Mouse (Mus musculus): ENCODE results near the gene 1500009C09Rik. TPM values are rescaled to one million over a fixed set of nuclear protein-coding genes. Genes with fewer than 3 reads are reported as not detected.

Gene 1500009C09Rik
- polyA plus RNA-seq, 1 experiment from 2014 or later, result not detected

- H3K4me1 ChIP-seq, result peaks cover 43% of the 10 kb centered on the region
- peaks cover 100% of the 10 kb centered on the region for H3K27me3 ChIP-seq (ENCODE audit: insufficient read depth, poor library complexity, severe bottlenecking)
- H3K4me3 ChIP-seq, result peak overlapping the region; percentile 64
- under 1% methylated on average over 109 of the region's 112 CpGs for WGBS
- H3K36me3 ChIP-seq, result no peaks in the 10 kb centered on the region
- no peaks in the 10 kb centered on the region for H3K9me3 ChIP-seq
- H3K27ac ChIP-seq, result peak overlapping the region; percentile 68
- DNase-seq (ENCODE audit: low spot score), result no peak
Measured at GRCm38 (mm10) chr15:82211911-82212751, 40.1 kb upstream of the 1500009C09Rik start.

DNA sequence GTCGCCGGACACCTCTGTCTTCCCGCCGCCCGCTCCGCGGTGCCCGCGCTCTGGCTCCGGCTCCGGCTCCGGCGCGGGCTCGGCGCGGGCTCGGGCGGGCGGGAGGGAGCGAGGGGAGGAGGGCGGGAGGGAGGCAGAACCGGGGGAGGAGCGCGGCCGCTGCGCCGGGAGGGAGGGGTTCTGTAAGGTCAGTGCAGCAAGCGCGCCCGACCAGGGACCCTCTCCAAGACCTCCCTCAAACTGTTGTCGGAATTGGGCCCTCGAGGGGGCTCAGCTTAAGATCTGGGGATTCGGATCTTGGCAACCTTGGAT, 39.5 kb upstream of the 1500009C09Rik start, which contains the start of gene Shisa8:
Gene Shisa8 (minus strand): TSS at position 64 of the 312 bp plus-strand sequence.
- no peak for DNase-seq (ENCODE audit: low spot score)
- Histone ChIP-seq H3K4me1 (peaks cover 40% of the 10 kb centered on the region), H3K27ac (peak within 1 kb of the TSS; percentile 68), H3K27me3 (ENCODE audit: insufficient read depth, poor library complexity, severe bottlenecking) (peaks cover 98% of the 10 kb centered on the region), H3K9me3 (no peaks in the 10 kb centered on the region), H3K36me3 (no peaks in the 10 kb centered on the region), H3K4me3 (peak within 1 kb of the TSS; percentile 64)
- WGBS, result 0% methylated on average over 10 of the region's 34 CpGs

DNA sequence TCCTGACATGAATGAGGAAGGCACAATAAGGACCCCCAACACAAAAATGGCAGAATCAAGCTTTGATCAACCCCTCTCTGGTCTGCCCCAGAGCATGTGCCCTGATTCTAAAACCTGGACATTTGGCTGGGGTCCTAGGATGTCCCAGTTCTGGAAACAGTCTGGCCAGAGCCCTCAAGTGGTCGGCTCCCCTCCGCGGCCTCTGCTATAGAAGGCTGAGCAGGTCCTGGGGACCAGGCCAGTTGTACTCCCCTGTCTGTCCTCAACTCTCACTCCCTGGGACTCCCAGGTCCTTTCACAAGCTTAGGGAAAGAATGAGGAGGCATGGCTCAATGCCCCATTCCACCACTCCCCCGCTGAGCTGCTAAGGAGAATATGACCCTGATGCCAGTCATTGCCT, 39.0 kb upstream of the 1500009C09Rik start:
- Histone ChIP-seq H3K27ac (no peak overlapping the region), H3K4me1 (peaks cover 42% of the 10 kb centered on the region), H3K9me3 (no peaks in the 10 kb centered on the region), H3K36me3 (no peaks in the 10 kb centered on the region), H3K27me3 (ENCODE audit: insufficient read depth, poor library complexity, severe bottlenecking) (peaks cover 98% of the 10 kb centered on the region), H3K4me3 (no peak overlapping the region)
- no peak for DNase-seq (ENCODE audit: low spot score)
- 10% methylated on average over 4 of the region's 4 CpGs for WGBS

- Histone ChIP-seq H3K36me3 (no peaks in the 10 kb centered on the region), H3K27me3 (ENCODE audit: insufficient read depth, poor library complexity, severe bottlenecking) (peaks cover 92% of the 10 kb centered on the region), H3K9me3 (no peaks in the 10 kb centered on the region), H3K27ac (no peak overlapping the region), H3K4me3 (no peak overlapping the region), H3K4me1 (peaks cover 47% of the 10 kb centered on the region)
- 36% methylated on average over 11 of the region's 11 CpGs for WGBS
- DNase-seq (ENCODE audit: low spot score), result no peak
Measured at GRCm38 (mm10) chr15:82215332-82216046, 36.7 kb upstream of the 1500009C09Rik start.

- DNase-seq (ENCODE audit: low spot score), result no peak
- 44% methylated on average over 20 of the region's 20 CpGs for WGBS
Measured at GRCm38 (mm10) chr15:82216142-82216827, 35.9 kb upstream of the 1500009C09Rik start.

GRCm38 (mm10) chr15:82217039-82217438, 35.2 kb upstream of the 1500009C09Rik start:
- Histone ChIP-seq H3K4me1 (peaks cover 39% of the 10 kb centered on the region), H3K27ac (no peak overlapping the region), H3K36me3 (no peaks in the 10 kb centered on the region), H3K27me3 (ENCODE audit: insufficient read depth, poor library complexity, severe bottlenecking) (peaks cover 92% of the 10 kb centered on the region), H3K9me3 (no peaks in the 10 kb centered on the region), H3K4me3 (no peak overlapping the region)
- WGBS, result 15% methylated on average over 7 of the region's 7 CpGs
- no peak for DNase-seq (ENCODE audit: low spot score)

More at GRCm38 (mm10) chr15:82216142-82216827, 35.9 kb upstream of the 1500009C09Rik start:
- Histone ChIP-seq H3K4me3 (no peak overlapping the region), H3K36me3 (no peaks in the 10 kb centered on the region), H3K4me1 (peaks cover 46% of the 10 kb centered on the region), H3K27ac (no peak overlapping the region; the same call in 1 of the 2 replicates), H3K9me3 (no peaks in the 10 kb centered on the region), H3K27me3 (ENCODE audit: insufficient read depth, poor library complexity, severe bottlenecking) (peaks cover 92% of the 10 kb centered on the region)

DNA sequence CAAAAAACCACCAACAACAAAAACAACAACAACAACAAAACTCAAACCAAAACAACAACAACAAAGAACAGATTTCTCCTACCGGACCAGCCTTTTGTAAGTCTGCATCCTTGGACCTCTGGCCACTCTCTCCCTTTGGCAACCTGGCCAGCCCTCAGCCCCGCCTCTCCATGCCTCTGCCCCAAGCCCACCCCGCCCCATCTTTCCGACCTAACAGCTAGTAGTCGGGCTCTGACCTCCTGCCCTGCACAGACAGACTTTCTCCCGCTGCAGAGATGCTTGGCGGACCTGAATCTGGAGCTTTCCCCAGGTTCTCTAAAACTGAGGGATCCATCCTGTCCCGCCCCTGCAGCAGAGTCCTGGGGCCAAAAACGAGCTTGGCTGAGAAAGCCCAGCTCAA, 34.2 kb upstream of the 1500009C09Rik start:
- Histone ChIP-seq H3K27ac (no peak overlapping the region), H3K27me3 (ENCODE audit: insufficient read depth, poor library complexity, severe bottlenecking) (peaks cover 92% of the 10 kb centered on the region), H3K36me3 (no peaks in the 10 kb centered on the region), H3K4me1 (peaks cover 32% of the 10 kb centered on the region), H3K4me3 (no peak overlapping the region), H3K9me3 (no peaks in the 10 kb centered on the region)
- DNase-seq (ENCODE audit: low spot score), result no peak
- WGBS, result 26% methylated on average over 9 of the region's 9 CpGs

DNA sequence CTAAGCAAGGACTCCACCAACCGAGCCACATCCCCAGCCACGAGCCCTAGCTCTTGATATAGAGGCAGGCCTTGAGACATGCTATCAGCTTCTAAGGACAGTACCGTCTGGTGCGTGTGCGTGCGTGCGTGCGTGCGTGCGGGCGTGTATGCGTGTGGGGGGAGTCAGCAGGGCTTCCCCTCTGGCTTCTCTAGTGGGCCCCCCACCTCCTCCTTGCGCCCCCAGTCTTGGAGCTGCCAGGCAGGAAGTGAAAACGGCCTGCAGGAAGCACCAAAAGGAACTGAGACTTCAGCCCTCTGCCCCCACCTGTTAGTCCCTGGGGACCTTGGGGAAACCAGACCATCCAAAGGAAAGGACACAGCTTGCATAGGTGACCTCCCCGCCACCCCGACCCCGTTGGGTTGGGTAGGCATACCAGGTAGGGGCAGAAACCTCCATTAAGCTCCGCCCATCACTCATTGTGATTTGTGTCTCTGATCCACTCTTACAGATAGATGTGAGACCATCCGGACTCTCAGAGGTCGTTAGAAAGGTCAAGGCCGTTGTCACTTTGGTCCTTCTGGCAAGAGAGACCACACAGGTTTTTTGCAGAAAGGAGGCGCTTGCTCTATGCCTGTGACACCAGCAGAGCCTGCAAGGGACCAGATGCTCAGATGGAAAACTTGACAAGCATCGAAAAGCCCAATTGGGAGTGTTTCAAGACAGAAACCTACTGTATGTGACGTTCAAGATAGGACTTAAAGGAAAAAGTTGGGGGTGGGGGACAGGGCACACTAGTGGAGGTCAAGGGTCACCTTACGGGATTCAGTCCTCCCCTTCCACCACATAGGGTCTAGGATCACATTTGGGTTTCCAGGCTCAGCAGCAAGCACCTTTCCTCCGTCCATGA, 33.2 kb upstream of the 1500009C09Rik start:
- peaks cover 38% of the 10 kb centered on the region for H3K4me1 ChIP-seq
- H3K27me3 ChIP-seq (ENCODE audit: insufficient read depth, poor library complexity, severe bottlenecking), result peaks cover 92% of the 10 kb centered on the region
- no peaks in the 10 kb centered on the region for H3K36me3 ChIP-seq
- DNase-seq (ENCODE audit: low spot score), result no peak
- 71% methylated on average over 26 of the region's 26 CpGs for WGBS
- H3K4me3 ChIP-seq, result no peak overlapping the region
- no peaks in the 10 kb centered on the region for H3K9me3 ChIP-seq
- H3K27ac ChIP-seq, result no peak overlapping the region

DNA sequence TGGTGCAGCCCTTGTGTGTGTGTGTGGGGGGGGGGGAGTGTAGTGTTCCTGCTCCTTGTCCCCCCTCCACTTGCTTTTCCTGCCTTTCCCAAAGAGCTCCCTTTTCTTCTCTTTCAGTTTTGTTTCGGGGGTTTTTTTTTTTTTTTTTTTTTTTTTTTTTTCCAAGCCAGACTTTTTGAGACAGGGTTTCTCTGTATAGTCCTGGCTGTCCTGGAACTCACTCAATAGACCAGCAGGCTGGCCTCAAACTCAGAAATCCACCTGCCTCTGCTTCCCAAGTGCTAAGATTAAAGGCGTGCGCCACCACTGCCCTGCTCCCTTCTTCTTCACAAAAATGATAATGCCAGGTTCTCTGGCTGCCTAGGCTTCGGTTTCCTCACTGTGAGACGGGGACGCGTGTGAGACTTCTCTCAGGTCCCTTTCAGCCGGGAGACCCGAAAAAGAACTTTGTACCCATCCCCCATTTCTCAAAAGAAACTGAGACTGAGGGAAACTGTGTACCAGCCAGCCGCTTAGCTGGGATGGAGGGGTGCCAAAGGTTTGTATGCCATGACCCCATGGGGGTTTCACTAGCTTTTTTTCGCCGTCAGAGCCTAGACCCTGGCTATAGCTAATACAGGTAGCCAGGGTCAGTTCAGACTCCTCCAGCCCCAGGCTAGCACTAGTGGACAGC, 32.1 kb upstream of the 1500009C09Rik start:
- DNase-seq (ENCODE audit: low spot score), result no peak
- Histone ChIP-seq H3K4me1 (peaks cover 46% of the 10 kb centered on the region), H3K36me3 (no peaks in the 10 kb centered on the region), H3K27ac (no peak overlapping the region), H3K4me3 (no peak overlapping the region), H3K9me3 (no peaks in the 10 kb centered on the region), H3K27me3 (ENCODE audit: insufficient read depth, poor library complexity, severe bottlenecking) (peaks cover 92% of the 10 kb centered on the region)
- WGBS, result 65% methylated on average over 12 of the region's 12 CpGs

- 0 out of 2 replicates have a peak overlapping the region, but pooled peaks have one; percentile 4 for H3K27ac ChIP-seq
- no peak overlapping the region for H3K4me3 ChIP-seq
- WGBS, result 64% methylated on average over 14 of the region's 14 CpGs
- H3K36me3 ChIP-seq, result no peaks in the 10 kb centered on the region
- H3K9me3 ChIP-seq, result no peaks in the 10 kb centered on the region
- no peak for DNase-seq (ENCODE audit: low spot score)
- H3K27me3 ChIP-seq (ENCODE audit: insufficient read depth, poor library complexity, severe bottlenecking), result peaks cover 91% of the 10 kb centered on the region
- H3K4me1 ChIP-seq, result peaks cover 38% of the 10 kb centered on the region
Measured at GRCm38 (mm10) chr15:82221104-82221860, 30.9 kb upstream of the 1500009C09Rik start.

DNA sequence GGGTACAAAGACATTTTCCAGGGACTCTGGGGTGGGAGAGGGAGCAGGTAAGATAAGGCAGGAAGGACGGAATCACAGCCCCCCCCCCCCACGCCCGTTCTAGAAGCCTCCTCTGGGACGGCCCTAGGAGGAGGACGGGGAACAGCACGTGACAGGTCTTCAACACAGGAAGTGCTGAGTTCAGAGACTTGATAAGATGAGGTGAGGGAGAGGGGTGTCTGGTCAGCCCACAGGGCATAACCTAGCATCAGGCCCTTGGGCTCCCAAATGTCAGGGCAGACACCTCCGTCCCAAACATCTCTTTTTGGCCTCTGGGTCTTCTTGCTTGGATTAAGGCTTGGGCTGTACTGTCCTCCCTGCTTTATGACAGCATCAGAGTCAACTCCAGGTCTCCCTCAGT, 28.9 kb upstream of the 1500009C09Rik start:
- no peaks in the 10 kb centered on the region for H3K36me3 ChIP-seq
- no peak for DNase-seq (ENCODE audit: low spot score)
- H3K27me3 ChIP-seq (ENCODE audit: insufficient read depth, poor library complexity, severe bottlenecking), result peaks cover 81% of the 10 kb centered on the region
- H3K9me3 ChIP-seq, result no peaks in the 10 kb centered on the region
- WGBS, result 13% methylated on average over 7 of the region's 7 CpGs
- peak overlapping the region; percentile 56 for H3K4me3 ChIP-seq
- 0 out of 2 replicates have a peak overlapping the region, but pooled peaks have one; percentile 7 for H3K27ac ChIP-seq
- H3K4me1 ChIP-seq, result peaks cover 25% of the 10 kb centered on the region

Data from heart, embryonic 10.5 days (tissue).